Mouse (Mus musculus) lung, adult 2 months (tissue): ENCODE measurements at regions not wholly inside any gene's neighbourhood (a gene's known extent, or its start where the extent isn't known, plus 50 kb on each side); places are given as distances from the start of the nearest gene placed in this dataset.

Source experiments
- DNase-seq: peaks from one replicate; pipeline ENCODE4 v3.0.0; 2022
- H3K4me1 ChIP-seq: fragments of 200-500 bp; 2 replicates; pipeline ENCODE4 v1.6.1; 2011; ENCODE audit warnings: low read length; ENCODE audit not compliant: control insufficient read depth, insufficient read depth
- H3K4me3 ChIP-seq: fragments of 200-500 bp; replicated peaks from 2 replicates; pipeline ENCODE3; 2011; ENCODE audit warnings: low read depth, mild to moderate bottlenecking, control low read depth, low read length; ENCODE audit errors: extremely low read depth
- CTCF ChIP-seq: fragments of 200-500 bp; IDR thresholded peaks from 2 replicates; pipeline ENCODE4 v1.5.1; 2011; ENCODE audit warnings: mild to moderate bottlenecking, low read length, control low read depth; ENCODE audit not compliant: insufficient read depth
- POLR2A ChIP-seq: fragments of 200-500 bp; IDR thresholded peaks from 2 replicates; pipeline ENCODE4 v1.6.1; 2011; ENCODE audit warnings: low read depth, mild to moderate bottlenecking, control low read depth, low read length, borderline replicate concordance; ENCODE audit errors: extremely low read depth
- WGBS: fragments of 180-500 bp; shearing (Covaris S2); methylation state at CpG from one replicate; pipeline ENCODE4 v1.1.7; 2018; 5-methylcytosine and 5-hydroxymethylcytosine counted together

DNA sequence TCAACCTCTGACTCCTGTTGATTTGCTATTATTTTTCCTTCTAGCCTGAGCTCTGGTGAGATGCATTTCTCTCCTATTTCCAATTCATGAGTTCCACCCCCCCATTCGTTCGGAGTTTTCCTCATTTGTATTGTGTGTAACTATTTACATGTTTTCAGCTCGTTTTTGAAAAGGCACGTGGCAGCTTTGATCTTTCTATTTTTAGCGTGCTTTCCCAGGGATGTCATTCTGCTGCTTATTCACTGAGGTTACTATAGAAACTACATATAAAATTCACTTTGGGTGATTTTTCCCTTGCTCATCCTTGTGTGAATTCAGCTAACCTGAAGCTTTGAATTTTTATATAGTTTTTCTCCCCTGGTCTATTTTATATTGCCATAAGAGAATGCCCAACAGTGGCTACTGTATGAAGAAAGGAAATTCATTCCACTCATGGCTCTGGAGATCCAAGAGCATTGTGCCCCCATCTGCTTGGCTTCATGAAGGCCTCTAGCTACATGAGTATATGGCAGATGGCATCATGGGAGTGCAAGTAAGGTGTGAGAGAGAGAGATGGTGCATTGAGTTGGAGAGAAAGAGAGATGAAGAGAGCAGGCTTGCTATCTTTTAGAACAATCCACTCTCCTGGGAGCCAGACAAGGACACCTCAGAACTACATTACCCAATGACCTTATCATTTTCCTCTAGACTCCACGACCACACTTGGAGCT is 160.2 kb upstream of the Sh3bp4 start:
- TF ChIP-seq POLR2A = no peak
- TF ChIP-seq CTCF = no peak
- no peaks in the 10 kb centered on the region for H3K4me1 ChIP-seq
- no peak for DNase-seq
- 69% methylated on average over 6 of the region's 6 CpGs for WGBS
- H3K4me3 ChIP-seq = no peak overlapping the region

DNA sequence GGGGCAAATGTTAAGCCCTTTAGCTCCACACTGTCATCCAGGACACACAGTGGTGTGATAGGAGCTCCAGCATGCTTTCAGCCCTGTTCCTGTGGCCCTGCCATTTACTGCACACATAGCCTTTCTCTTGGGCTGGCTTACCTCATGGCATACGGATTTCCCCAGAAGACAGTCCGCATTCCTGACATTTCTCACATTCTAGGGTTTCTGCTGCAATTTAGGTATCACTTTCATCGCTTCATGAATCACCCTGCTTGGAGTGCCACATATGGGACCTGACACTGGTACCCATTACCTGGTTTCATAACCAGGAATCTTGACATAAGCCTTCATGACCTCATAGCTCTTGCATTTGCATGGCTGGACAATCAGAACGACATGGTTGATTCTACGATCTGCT is 158.5 kb upstream of the Sh3bp4 start:
- 77% methylated on average over 5 of the region's 5 CpGs for WGBS
- Histone ChIP-seq H3K4me3 (no peak overlapping the region), H3K4me1 (no peaks in the 10 kb centered on the region)
- no peak for DNase-seq
- TF ChIP-seq POLR2A (no peak), CTCF (no peak)

DNA sequence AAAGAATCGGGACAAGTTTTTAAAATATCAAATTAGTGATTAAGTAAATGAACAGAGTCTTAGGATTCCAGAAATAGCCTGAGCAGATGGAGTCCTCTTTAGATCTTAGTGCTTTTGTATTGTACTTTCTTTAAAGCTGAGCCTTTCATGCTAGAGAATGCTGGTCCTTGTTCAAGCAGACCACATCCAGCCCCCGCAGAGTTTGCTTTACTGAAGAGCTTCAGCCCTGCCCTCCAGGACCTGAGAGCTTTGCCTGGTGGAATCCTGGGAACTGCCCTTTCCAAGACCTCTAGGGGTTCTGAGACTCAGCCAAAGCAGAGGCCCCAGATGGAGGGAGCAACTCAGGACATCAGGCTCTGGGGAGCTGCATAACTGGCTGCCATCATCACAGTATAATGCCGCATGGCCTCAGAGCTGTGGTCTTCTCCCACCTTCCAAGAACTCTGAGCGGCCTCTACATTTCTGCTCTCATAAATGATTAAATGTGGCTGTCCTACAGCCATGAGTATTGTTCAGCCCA is 153.6 kb upstream of the Sh3bp4 start:
- DNase-seq = no peak
- Histone ChIP-seq H3K4me1 (no peaks in the 10 kb centered on the region), H3K4me3 (no peak overlapping the region)
- 72% methylated on average over 4 of the region's 4 CpGs for WGBS
- TF ChIP-seq POLR2A (no peak), CTCF (no peak)

DNA sequence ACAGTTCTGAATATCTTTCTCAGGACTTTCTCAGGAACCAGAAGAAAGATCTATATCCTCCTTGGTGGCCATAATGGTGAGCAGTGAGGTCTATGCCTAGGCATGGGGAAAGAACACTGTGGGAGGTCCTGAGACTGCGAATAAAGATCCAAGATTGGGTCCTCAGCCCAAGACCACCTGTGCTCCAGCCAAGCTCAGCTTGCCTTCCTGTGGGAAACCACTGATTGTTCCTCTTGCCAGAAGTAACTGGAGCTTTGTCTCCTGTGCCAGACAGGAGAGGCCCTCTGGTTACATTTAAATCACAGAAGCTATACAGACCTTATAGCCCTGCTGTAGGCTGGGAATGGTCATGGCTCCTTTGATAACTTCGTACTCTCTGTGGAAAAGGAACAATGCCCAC is 148.8 kb upstream of the Sh3bp4 start:
- TF ChIP-seq CTCF (no peak), POLR2A (no peak)
- 81% methylated on average over 2 of the region's 2 CpGs for WGBS

DNA sequence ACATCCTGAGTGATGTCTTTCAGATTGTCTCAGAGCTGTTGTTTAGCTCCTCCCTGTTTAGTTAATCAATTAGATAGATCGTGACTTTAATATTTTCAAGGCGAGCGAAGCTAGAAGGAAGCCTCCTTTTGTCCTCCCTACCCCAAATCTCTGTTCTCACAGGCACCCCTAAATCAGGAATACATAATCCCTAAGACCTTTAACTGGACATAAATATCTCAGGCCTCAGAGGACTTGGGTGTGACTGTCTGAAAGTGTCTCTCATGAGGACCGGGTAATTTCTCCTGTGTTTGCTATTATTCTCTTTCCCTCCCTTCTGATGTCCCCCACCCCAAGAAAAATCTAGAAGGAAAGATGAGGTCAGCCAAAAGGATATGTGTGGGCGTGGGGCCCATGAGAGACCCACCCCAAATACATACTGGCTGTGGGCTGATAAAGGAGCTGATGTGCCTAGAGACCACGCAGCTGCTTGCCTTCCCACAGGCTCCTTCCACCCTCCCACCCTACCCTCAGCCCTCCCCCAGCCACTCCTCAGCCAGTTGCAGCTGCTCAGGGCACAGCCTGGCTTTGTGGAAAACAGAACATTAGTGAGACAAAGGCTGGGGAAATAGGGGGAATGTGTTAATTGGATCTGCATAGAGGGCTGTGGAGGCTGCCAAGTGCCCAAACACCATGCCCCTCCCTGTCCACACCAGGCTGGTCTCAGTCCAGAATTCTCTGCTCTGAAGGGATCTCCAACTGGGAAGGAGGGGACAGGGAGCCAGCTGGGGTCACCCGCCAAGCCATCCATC is 146.2 kb upstream of the Sh3bp4 start:
- 56% methylated on average over 7 of the region's 7 CpGs for WGBS
- DNase-seq = no peak
- Histone ChIP-seq H3K4me3 (no peak overlapping the region), H3K4me1 (no peaks in the 10 kb centered on the region)
- TF ChIP-seq CTCF (no peak), POLR2A (no peak)

More for the DNA sequence above, 148.8 kb upstream of the Sh3bp4 start:
- no peaks in the 10 kb centered on the region for H3K4me1 ChIP-seq
- DNase-seq = no peak
- H3K4me3 ChIP-seq = no peak overlapping the region

DNA sequence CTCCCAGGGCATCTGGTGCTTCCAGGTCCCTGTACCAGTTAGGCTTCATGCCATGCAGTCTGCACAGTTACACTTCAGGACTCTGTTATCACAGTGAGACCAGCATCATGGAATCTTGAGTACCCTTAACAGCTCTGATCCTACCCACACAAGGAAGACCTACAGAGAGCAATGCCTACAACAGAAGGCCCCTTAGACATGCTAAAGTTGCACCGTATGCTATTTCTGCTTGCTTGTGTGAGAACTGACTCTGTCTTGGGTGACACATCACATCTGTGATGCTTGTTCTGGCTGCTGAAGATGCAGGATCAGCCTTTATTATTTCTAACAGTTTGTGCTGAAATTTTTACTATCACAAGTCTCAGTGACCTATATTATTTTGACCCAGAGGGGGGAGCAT is 135.0 kb upstream of the Sh3bp4 start:
- Histone ChIP-seq H3K4me3 (no peak overlapping the region), H3K4me1 (no peaks in the 10 kb centered on the region)
- no peak for DNase-seq
- no peak for TF ChIP-seq POLR2A
- TF ChIP-seq CTCF = no peak
- 59% methylated on average over 1 of the region's 1 CpGs for WGBS

DNA sequence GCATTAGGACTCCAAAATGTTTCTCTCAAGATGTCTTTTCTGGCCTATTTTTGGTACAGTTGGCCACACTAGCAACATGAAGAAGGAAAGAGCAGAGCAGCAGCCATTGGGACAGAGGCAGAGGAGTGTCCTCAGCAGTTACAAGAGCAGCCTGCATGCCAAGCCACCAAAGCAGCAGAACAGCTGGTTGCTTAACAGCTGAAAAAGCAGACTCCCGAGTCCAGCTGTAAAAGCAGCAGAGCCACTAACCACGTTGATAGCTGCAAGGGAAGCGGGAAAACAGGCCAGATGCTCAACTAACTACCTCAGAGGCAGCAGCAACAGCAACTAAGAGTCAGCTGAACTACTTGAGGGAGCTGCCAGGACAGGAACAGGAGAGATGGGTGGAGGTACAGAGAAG is 134.4 kb upstream of the Sh3bp4 start:
- TF ChIP-seq CTCF (no peak), POLR2A (no peak)
- Histone ChIP-seq H3K4me3 (no peak overlapping the region), H3K4me1 (no peaks in the 10 kb centered on the region)
- DNase-seq = no peak
- 66% methylated on average over 3 of the region's 3 CpGs for WGBS

DNA sequence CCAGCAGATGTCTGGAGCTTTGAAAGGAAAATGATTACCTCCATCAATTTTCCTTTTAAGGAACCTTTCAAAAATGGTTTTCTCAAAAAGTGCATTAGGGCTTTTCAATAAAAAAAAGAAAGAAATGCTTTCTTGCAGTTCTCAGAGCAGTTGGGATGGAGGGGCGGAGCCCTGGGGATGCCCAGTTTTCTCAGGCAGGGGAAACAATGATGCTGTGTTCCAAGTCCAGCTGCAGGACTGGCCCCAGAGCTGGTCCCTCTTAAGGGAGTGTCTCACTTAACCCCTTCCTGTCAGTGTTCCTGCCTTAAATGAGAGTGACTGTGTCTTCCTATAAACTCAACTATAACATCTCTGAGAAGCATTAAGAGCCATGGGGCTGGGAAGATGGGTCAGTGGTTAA is 132.9 kb upstream of the Sh3bp4 start:
- WGBS = 97% methylated on average over 1 of the region's 1 CpGs
- no peaks in the 10 kb centered on the region for H3K4me1 ChIP-seq
- no peak overlapping the region for H3K4me3 ChIP-seq
- no peak for TF ChIP-seq CTCF
- no peak for DNase-seq

DNA sequence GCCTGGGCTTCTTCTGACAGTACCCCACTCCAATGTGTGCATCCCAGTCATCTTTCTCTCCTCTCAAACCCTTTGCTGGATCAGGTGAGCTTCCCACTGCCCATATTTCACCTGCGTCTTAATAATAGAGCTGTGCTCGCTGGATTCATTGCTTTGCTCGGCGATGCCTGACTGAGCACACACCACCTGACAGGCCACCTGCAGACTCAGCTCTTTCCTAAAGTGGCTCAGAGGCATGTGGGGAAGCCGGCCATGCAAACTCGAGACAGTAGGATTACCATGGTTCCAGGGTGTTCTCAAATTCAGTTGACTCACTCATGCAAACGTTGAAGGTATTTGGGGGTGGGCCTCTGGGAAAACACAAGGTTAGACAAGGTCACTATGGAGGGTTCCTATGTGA is 131.8 kb upstream of the Sh3bp4 start:
- TF ChIP-seq POLR2A (no peak), CTCF (no peak)
- WGBS = 66% methylated on average over 7 of the region's 7 CpGs
- H3K4me3 ChIP-seq = no peak overlapping the region
- no peaks in the 10 kb centered on the region for H3K4me1 ChIP-seq
- DNase-seq = no peak

DNA sequence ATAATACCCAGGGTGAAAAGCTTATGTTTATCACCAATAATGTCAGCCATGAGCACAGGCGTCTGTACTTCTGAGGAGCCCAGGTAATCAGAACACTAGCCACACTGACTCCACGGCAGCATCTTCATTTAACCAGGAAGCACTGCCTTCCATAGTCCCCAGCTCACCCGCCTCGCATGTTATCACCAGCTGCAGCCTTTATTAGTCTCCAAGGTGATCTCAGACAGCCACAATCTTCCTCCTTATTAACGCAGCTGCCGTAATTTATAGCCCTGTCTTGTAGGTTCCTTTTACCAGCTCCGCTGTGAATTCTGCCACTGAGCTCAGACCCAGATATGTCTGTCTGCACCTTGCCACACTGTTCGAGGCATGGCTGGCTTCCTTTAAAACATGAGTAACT is 127.2 kb upstream of the Sh3bp4 start:
- Histone ChIP-seq H3K4me3 (no peak overlapping the region), H3K4me1 (no peaks in the 10 kb centered on the region)
- 76% methylated on average over 8 of the region's 8 CpGs for WGBS
- DNase-seq = no peak
- TF ChIP-seq POLR2A (no peak), CTCF (no peak)
